15 mouse cellular contexts compared by ENCODE assay signal in the genomic region with DNA sequence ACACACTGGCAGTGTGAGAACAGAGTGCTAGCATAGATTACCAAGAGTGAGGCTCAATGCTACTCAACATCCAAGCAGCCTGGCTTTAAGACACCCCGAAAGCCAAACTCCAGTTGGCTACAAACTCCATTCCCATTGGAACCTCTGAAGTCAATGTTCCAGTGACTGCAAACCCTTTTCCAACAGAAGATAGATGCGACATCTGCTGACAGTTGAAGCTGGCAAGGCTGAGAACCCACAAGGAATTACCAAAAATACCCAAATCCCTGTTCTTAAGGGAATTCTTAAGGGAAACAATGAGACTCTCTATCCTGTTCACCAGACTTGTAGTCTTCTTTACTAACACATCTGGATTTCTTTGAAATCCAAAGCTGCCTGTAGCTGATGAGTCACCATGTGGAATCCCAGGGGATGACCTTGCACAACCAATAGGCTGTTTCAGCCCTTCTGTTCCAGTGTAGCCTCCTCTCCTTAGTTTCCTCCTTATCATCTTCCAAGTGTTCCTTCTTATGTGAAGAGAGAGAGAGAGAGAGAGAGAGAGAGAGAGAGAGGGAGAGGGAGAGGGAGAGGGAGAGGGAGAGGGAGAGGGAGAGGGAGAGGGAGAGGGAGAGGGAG.
DNase-seq lines count a peak whose midpoint lies in the region; ATAC-seq and TF ChIP-seq lines count a peak whose summit lies in the region.
"Had no signal": no experiment of that assay in that cellular context is flagged by ENCODE, and none has a peak within 500 bp of the region (broad histone marks: within the 10 kb centered on the region; RNA-seq: fewer than 3 reads in every experiment).

No protein-coding gene starts in this region.

- no peaks in the 10 kb centered on the region for H3K9me3 ChIP-seq in forebrain, embryonic 15.5 days
- H3K9me3 ChIP-seq: intestine, embryonic 15.5 days; liver, embryonic 12.5 days; midbrain, embryonic 15.5 days had no signal

- H3K36me3 ChIP-seq in forebrain, embryonic 15.5 days: no peaks in the 10 kb centered on the region
- H3K36me3 ChIP-seq: G1E; intestine, embryonic 15.5 days; liver, embryonic 12.5 days; midbrain, embryonic 15.5 days had no signal

- H3K4me3 ChIP-seq in gastrocnemius, adult 2 months: no peak overlapping the region
- H3K4me3 ChIP-seq in forebrain, embryonic 15.5 days: no peak overlapping the region
- H3K4me3 ChIP-seq: intestine, embryonic 15.5 days; liver, embryonic 12.5 days; midbrain, embryonic 15.5 days had no signal

- 91% methylated on average over 2 of the region's 2 CpGs for WGBS in forebrain, embryonic 15.5 days

- no peak overlapping the region for H3K27ac ChIP-seq in gastrocnemius, adult 2 months
- no peak overlapping the region for H3K27ac ChIP-seq in forebrain, embryonic 15.5 days (replicated peaks)
- H3K27ac ChIP-seq: intestine, embryonic 15.5 days; liver, embryonic 12.5 days; midbrain, embryonic 15.5 days had no signal

- no peaks in the 10 kb centered on the region for H3K27me3 ChIP-seq in forebrain, embryonic 15.5 days
- H3K27me3 ChIP-seq: intestine, embryonic 15.5 days; liver, embryonic 12.5 days; midbrain, embryonic 15.5 days had no signal

- intact Hi-C loops in gastrocnemius, adult 2 months (cut with DNase I): no loop called here

- DNase-seq in lung, postnatal 36 days: peak; percentile 7
- no peak for DNase-seq in lung, postnatal 10 days
- DNase-seq in adrenal gland, postnatal 10 days: peak; percentile 51
- peak; percentile 80 for DNase-seq in gastrocnemius, adult 2 months
- peak; percentile 53 for DNase-seq in heart, postnatal 4 days
- no peak for DNase-seq in MN1 (ENCODE audit: low spot score)
- DNase-seq: cerebellum, adult 11 months; kidney, postnatal 25 days; lung, postnatal 4 days had no signal

- no peak for TF ChIP-seq CTCF in gastrocnemius, adult 2 months (IDR thresholded peaks at IDR 0.05)

- H3K9ac ChIP-seq in forebrain, embryonic 15.5 days (replicated peaks): no peak overlapping the region
- H3K9ac ChIP-seq: intestine, embryonic 15.5 days; liver, embryonic 12.5 days; midbrain, embryonic 15.5 days had no signal

- ATAC-seq in forebrain, embryonic 15.5 days (replicated peaks): no peak
- ATAC-seq: forebrain, embryonic 14.5 days; intestine, embryonic 15.5 days; liver, embryonic 12.5 days; midbrain, embryonic 15.5 days had no signal

- H3K4me1 ChIP-seq in forebrain, embryonic 15.5 days: peaks cover 4% of the 10 kb centered on the region; the same call in 1 of the 2 replicates
- H3K4me1 ChIP-seq: intestine, embryonic 15.5 days; liver, embryonic 12.5 days; midbrain, embryonic 15.5 days had no signal

- no peak overlapping the region for H3K4me2 ChIP-seq in forebrain, embryonic 15.5 days (replicated peaks)
- H3K4me2 ChIP-seq: intestine, embryonic 15.5 days; liver, embryonic 12.5 days; midbrain, embryonic 15.5 days had no signal

Comparison
In these comparisons a context has a peak if more than half of its experiments do, and no peak if none do; other contexts are left out.
1. DNase-seq: peak in lung, postnatal 36 days (single experiment), adrenal gland, postnatal 10 days (single experiment), gastrocnemius, adult 2 months (single experiment) and heart, postnatal 4 days (single experiment); none in lung, postnatal 10 days (single experiment) and MN1 (single experiment).